Mouse (Mus musculus): ENCODE data around the gene Mfap5.
"Not testable (repeated sequence)": the region's sequence is repeated elsewhere in the genome, so short reads cannot be mapped to it uniquely, and the experiment has no call there.

The Mfap5 gene

DNA sequence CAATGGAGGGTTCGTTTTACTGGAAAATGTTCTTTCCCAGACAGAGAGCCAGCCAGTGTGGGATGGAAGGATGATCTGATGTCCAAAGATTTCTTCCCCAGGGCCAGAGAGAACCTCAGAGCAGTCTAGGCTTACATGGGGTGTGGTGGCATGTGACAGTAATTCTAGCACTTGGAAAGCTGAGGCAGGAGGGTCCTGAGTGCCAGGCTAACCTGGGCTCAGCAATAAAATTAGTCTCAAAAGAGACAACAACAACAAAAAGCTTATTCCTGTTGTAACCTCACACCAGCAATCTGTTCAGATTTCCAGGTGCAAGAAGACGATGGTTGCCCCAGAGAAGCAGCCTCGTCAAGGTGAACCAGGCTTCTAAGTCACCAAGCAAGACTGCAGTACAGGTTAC is at the start of gene Mfap5:
Gene Mfap5, plus strand, starts transcription at position 301 of the 400 bp plus-strand sequence.
- no peak for DNase-seq (ENCODE audit: low read depth, low spot score)

DNA sequence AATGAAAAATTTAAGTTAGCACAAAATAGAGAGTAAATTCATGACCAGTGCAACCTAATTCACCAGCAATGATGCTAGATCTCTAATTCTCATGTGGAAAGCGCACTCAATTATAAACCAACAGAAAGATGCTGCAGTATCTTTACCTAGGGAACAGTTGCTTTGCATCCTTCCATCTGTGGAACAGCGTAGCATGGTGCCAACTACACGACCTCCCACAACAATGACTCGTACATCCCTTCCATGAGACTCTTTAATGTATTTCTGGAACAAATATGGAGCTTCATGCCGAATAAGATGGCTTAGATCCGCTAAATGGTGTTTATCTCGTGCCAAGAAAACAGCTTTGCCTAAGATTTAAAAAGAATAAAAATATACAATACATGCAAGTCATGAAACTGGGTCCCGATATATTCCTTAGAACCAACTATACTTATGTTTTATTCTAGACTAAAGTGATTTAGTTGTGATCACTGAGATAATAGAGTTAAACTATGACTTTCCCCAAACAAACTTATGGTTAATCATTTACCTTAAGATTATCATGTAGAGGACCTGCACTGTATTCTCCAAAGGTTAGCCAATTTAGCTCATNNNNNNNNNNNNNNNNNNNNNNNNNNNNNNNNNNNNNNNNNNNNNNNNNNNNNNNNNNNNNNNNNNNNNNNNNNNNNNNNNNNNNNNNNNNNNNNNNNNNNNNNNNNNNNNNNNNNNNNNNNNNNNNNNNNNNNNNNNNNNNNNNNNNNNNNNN is 46.5 kb upstream of the Mfap5 start:
- DNase-seq (ENCODE audit: low read depth, low spot score): no peak

DNA sequence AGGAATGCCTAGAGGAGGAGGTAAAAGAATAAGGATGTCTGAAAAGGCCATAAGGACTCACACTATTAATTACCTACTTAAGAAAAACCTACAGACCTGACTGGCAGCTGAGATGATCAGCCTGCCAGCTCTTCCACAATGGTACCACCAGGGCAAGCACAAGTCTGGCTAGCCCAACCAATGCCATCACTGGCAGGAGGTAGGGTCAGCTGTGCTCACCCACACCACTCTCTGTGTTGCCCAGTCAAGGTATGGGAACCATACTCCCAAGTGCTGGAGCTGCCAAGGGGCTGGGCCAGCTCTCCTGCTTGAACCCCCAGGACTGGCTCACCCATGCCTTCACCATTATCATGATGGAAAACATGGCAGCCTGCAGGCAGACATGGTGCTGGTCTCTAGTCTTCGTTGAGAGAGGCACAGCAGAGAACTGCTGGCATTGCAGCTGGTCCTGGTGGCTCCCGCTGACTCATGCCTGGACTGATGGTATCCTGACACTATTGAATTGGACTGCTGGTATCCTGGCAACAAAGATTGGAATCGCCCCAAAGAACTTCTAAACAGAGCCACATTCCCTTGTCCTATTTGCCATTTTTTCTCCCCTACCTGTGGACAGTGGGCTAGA is 39.4 kb upstream of the Mfap5 start:
- no peak for DNase-seq (ENCODE audit: low read depth, low spot score)

DNA sequence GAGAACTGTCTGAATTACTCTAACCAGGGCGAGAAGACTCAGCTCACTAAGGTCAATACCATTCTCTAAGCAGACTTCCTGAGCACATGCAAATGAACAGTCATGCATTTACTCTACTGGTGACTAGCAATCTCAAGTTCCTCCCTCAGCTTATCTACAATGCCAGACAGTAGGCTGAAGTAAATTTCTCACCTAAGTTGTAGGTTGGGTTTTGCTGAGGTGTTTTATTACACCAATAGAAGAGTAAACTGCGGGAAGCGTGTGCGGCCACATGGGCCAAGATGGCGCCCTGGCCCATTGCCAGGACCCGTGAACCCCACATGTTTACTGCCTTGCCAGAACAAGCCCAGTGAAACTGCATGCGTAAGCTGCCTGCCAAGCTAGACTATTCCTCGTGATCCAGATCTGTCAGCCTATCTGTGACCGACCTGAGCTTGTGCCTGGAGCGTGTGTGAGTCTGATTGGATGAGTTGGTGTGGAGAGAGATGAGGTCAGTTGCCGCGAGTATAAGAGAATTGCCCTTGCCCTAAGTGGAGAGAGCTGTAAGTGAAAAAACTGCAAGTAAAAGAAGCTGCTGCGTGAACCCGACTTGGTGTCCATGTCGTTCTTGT is 36.5 kb upstream of the Mfap5 start:
- no peak for DNase-seq (ENCODE audit: low read depth, low spot score)

DNA sequence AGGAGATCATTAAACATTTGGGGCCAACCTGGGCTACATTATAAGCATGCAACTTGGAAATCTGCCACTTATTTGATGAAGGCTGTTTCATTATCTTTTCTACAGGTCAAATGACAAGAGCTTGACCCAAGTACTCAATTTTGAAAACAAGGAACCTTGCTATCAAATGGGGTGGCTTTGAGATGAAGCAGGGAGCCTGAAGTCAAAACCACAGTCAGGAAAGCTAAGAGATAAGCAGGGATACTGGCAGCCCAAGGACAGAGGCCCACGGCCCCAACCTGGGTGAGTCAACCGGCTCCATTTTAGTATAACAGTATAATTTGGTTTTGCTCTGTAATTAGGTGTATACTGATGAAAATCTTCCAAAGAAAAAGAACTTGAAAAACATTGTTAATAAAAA is 35.4 kb upstream of the Mfap5 start:
- no peak for DNase-seq (ENCODE audit: low read depth, low spot score)

DNA sequence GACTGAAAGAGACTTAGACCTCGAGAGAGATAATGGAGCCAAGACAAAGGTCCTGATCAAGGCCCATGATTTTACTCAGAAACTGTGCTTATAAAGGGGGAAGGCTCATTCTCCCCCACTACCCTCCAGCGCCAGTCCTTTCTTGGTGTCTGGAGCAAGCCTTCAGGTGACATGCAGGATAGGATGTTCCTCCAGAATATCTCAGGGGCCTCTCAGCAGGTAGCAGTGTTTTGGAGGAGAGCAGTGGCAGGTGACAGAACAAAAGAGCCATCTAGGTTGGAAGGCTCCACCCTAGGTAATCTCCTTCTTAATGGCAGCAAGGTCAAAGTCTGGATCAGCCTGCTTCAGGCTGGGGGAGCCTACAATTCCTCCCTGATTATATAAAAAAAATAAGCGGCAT is 34.2 kb upstream of the Mfap5 start:
- DNase-seq (ENCODE audit: low read depth, low spot score): not testable (repeated sequence)

DNA sequence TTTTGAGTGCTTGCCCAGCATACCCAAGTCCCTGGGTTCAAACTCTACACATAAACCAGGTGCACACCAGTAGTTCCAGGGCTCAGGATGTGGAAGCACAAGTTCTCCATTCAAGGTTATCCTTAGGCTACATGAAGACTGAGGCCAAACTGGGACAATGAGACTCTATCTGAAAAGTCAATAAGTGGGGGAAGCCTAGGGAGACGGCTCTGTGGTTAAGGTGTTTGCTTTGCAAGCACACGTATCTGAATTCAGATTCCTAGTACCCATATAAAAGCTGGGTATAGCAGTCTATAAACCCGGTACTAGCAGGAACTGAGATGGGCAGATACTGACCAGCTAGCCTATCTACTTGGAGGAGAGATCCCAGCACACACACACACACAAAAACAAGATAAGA is 27.6 kb upstream of the Mfap5 start:
- DNase-seq (ENCODE audit: low read depth, low spot score): no peak

DNA sequence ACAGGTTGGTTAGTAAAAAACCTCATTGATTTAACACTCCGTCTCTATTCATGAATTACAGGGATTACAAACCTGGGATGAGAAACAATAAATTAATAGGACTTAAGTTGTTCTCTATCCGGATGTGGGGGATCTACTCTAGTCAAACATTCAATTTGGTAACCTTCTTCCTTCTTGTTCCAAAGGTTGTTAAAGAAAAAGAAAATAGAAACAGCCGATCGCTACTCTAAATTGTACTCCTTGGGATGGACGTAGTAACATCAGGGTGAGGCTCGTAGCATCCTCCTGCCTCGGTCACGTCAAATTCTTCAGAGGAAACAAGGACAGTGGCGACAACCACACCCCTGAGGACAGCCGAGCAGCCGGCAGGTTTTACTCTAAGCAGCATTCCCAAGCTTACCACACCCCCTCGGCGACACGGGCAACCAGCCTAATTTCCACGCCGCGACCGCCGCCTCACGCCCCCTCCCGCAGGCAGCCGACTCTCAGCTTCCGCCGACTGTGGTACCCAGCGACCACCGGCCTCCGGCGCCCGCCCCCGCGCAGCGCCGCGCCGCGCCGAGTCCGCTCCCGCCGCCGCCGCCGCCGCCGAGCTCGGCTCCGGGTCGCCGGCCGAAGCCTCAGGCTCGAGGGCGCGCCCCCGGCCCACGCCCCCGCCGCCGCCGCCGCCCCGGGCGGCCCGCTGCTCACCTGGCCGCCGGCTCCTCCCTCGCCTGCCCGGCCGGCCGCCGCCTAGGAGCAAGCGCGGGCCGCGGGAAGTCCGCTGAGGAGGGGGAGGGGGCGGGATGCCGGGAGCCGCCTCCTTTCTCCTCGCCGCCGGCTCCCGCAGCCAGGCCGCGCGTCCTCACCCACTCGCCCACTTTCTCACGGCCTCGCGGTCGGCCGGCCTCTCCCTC is 20.0 kb upstream of the Mfap5 start:
- DNase-seq (ENCODE audit: low read depth, low spot score): peak; percentile 39

DNA sequence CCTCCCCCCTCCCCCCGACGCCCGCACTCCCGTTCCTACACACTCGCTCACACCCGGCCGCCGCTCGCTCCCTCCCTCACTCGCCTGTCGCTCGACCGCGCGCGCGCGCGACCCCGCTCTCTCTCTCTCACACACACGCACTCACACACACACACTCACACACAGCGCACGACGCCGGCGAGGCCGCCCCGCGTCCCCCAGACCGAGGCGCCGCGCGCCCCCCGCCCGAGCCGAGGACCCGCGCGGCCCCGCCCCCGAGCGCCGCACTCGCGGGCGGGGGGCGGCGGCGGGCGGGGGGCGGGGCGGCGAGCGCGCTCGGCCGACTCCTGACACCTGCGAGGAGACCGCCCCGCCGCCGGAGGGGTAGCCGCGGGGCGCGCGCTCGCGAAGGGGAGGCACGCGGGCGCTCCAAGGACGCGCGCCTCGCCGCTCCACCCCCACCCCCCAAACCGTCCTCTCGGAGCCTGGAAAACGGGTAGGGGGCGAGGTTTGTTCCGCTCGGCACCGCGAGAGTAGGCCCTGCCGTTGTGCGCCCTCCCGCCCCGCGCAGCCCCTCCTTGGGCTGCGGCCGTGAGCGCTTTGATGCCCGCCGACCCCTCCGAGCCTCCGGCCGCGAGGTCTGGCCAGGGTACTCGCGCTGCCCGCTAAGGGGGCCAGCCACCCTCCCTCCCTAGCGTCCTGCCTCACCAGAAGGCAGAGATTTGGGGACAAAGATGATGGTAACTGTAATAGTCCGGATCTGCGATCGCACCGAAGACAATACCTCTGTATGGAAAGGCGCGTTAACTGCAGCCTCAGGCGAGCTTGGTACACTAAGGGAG is 19.1 kb upstream of the Mfap5 start:
- peak; percentile 89 for DNase-seq (ENCODE audit: low read depth, low spot score)

DNA sequence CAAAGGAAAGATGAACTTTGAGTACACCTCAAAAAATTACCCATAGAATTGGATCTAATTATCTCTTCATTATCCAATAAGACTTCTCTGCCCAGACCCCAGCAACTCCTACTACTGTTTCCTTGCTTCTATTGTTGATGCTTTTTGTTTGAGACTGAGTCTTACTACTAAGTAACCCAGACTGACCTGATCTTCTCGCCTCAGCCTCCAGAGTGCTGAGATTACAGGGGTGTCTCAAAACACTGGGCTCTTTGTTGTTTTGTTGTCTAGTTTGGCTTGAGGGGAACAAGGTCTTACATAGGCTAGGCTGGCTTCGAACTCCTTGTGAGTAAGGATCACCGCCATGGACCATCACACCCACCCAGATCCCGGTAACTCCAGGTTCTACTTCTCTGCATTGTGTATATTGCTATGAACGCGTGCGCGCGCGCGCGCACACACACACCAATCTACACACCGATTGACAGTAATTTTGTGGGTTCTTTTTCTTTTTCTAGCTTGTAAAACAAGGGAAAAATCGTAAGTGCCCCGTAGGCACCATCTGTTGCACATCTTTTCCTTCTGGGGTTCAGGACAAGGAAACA is 14.6 kb upstream of the Mfap5 start:
- no peak for DNase-seq (ENCODE audit: low read depth, low spot score)

DNA sequence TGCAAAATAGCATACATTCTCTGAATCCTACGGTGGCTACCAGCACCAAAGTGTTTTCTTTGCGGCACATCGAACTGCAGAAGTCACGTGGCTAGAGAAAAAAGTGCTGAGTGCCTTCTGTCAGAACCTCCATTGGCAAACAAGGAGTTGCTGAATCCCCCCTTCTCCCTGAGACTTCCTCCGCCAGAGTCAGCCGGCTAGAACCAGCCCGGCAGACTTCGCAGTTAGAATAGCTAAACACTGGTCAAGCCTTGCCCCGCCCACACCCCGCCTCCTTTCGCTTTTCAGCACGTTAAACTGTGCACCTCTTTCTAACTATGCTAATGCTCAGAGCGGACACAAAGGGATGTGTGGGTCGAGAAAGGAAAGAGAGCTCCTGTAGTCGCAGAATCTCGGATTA is 14.1 kb upstream of the Mfap5 start:
- DNase-seq (ENCODE audit: low read depth, low spot score): peak; percentile 94

DNA sequence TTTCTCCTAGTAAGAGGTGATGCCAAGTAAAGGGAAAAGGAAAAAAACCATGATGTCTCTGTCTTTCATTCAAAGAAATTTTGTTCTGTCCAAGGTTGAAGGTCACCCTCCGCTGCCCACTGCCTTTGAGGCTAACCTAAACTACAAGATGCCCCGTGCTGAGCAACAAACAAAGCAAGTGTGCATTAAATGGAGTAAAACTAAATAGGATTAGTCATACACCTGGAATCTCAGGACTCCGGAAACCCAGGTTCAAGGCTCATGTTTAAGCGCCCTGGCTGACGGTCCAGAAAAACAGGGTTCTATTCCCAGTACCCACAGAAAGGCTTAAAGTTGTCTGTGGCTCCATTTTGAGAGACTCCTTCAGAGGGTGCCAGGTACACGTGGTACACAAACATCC is 13.2 kb upstream of the Mfap5 start:
- DNase-seq (ENCODE audit: low read depth, low spot score): no peak

DNA sequence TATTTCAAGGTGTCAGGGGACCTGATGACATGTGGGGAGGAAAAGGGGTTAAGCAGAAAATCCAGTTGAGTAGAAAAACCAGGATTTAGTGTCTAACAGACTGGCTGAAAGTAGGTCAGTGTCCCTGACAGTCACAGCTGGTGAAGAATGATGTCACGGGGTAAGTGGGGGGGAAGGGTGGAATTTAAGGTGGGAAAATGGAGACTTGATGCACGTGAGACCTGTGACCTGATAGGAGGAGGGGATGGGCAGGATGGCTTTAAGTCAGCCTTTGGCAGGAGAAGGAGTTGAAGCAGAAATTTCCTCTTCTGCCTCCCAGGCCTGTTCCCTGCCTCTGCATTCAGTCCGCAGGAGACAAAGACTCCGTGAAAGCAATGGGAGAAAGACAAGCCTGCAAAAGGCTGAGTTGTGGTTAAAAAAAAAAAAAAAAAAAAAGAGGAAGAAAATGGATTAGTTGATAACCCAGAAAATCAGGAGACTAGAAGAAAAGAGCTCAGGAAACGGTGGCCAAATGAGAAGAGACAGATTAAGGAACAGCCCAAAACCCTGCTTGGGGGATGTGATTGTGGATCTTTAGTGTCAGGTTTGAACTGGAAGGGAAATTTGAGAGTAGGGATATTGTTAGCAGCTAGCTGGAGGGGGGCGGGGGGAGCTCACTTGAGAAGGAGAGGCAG is 11.7 kb upstream of the Mfap5 start:
- peak; percentile 57 for DNase-seq (ENCODE audit: low read depth, low spot score)

DNA sequence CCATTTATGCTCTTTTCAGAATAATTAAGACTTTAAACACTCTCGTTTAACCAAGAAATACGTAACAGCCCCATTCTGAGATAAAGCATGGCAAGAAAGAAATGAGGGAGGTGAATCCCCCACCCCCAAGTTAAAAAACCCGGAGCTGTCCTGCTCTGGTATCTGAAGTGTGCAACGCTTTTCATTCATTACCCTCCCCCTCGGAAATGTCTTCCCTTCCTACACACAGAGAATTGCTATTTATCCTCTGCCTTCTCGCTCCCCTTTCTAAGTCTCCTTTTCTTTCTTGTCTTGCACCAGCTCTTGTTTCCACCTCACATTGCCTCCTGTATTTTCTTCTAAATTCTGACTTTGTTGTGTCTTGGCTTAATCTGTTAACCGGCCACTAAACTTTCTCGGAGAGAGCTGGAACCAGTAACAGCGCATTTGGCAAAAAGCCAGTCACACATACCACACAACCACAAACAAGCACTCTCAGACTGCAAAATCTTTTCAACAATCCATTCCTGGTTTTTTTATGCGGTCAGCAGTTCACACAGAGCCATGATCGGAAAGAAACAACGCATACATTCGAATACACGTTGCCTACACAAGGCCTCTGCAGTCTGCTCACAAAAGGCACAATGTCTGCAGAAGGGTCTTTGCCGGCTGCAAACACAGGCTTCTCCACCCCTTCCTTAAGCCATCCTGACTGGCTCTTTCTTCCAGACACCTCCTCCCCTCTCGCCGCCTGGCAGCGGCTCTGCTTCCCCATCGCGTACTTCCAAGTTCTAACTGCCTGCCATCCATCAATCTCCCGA is 10.4 kb upstream of the Mfap5 start:
- peak; percentile 73 for DNase-seq (ENCODE audit: low read depth, low spot score)

DNA sequence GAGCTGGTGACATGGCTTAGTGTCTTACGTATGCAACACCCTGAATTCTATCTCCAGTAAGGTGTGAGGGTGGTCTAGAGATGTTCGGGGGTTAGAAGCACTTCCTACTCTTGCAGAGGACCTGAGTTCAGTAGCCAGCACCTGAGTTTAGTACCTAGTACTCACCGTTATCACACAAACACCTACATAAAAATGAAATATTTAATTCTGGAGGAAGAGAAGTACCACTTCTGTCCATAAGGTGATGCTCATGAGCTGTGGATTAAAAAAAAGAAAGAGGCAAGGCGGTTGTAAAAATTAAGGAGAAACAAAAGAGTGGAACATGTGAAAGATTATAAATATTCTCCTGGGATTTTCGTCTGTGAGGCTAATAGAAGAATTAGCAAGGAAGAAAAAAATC is 9.1 kb upstream of the Mfap5 start:
- DNase-seq (ENCODE audit: low read depth, low spot score): peak; percentile 41

DNA sequence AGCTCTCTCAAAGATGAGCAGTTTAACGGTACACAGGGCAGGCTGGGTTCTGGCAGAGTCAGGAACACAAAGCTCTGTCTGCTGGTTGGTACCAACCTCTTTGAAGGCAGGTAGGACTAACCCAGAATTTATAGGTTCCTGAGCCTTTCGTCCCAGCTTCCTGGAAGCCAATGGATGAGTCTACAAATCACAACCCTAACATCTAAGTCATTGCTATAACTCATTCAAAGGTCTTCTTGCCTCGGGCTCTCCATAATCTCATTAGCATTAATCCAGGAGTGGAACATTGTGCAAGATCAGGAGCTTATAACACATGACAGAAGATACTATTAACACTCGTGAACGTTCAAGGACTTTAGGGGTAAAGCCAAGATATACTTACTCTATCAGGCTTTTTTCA is 7.0 kb upstream of the Mfap5 start, which contains the start of gene Rimklb:
Gene Rimklb, minus strand, starts transcription at position 101 of the 400 bp plus-strand sequence.
- no peak for DNase-seq (ENCODE audit: low read depth, low spot score)

DNA sequence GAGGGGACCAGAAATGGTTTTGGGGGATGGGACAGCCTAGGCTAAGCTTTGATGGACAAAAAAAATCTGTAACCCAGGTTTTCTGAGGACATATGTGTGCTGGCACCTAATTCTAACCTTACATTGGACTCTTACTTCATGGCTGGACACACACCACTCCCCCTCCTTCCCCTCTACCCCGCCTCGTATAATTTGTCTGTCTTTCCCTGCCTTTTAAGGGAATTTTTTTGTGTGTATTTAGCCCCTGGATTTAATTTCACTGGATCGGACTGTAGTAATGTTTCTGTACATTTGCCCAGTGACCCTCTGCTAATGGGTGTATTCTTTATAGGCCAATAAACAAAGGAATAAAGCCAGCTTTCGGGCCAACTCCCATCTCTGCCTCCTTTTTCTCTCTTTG is 604 bp upstream of the Mfap5 start:
- DNase-seq (ENCODE audit: low read depth, low spot score): no peak

DNA sequence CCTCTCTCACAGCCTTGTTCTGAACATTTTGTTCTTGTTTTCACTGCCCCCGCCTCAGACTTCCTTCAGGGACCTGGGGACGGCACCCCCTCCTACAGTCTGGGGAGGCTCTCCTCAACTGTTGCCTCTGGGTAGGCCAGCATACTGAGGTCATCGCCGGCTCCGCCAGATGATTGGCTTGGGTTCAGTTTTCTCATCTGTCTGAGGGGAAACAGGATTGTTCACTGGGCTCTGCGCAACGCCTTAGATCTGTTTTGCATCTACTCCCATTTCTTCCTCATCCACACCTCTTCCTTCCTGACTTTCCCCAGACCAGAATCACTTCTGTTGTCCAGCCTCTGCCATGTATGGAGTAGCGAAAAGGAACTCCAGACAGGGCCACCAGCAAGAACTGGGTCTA is 2.8 kb downstream of the Mfap5 start:
- DNase-seq (ENCODE audit: low read depth, low spot score): no peak

All from mesoderm, embryonic 11.5 days (tissue).